Mouse (Mus musculus) thymus, postnatal 36 days (tissue): Measurements from ENCODE around the gene Gm20431.

Experiments used
- DNase-seq, 2 experiments: peaks; one replicate each; pipeline ENCODE4 v3.0.0; 2022; ENCODE audit warnings: mixed read lengths in 2 of 2

Gm20431 gene

GRCm38 (mm10) chr2:167597492-167598186 is 63.7 kb downstream of the Gm20431 start:
- DNase-seq = no peak

GRCm38 (mm10) chr2:167596726-167597491 is 64.4 kb downstream of the Gm20431 start:
- no peak for DNase-seq

- DNase-seq = no peak
These were observed 65.0 kb downstream of the Gm20431 start for GRCm38 (mm10) chr2:167596262-167596661.

DNA sequence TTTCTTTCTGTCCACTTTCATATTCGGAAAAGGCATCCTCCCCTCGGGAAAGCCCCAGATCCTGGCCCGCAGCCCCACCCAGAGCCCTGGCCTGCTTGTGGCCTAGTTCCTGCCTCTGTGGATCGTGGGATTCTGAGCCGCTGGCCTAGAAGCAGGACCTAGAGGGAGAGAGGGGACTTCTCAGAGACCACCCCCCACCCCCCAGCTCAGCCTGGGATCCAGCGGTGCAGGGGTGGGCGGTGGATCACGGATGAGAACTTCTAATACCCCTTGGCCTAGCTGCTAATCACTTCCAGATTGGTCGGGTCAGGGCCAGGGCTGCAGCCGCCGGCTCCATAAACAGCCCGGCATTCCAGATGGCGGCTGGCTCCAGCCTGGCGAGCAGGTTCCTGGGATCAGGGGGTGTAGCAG is 65.5 kb downstream of the Gm20431 start:
- DNase-seq = no peak

DNA sequence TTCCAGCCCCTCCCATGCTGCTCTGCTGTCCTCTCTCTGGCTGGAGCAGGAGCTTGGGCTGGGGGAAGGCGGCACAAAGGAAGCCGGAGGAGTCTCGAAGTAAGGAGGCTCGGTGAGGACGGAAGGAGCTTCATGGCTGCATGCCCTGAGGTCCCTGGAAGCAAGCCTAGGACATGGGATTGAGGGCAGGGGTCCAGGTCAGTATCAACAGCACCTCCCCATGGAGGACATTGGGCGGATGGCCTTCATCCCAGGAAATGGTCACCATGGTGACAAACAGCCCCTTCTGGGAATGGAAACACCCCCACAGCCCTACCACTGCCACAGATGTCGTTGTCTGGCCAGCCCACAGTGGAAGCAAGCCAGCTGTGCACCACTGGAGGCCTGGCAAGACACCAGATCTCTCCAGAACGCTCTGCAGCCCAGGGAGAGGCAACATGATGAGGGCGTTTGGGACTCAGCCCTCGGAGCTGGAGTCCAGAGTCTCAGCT is 66.8 kb downstream of the Gm20431 start:
- DNase-seq = no peak

DNA sequence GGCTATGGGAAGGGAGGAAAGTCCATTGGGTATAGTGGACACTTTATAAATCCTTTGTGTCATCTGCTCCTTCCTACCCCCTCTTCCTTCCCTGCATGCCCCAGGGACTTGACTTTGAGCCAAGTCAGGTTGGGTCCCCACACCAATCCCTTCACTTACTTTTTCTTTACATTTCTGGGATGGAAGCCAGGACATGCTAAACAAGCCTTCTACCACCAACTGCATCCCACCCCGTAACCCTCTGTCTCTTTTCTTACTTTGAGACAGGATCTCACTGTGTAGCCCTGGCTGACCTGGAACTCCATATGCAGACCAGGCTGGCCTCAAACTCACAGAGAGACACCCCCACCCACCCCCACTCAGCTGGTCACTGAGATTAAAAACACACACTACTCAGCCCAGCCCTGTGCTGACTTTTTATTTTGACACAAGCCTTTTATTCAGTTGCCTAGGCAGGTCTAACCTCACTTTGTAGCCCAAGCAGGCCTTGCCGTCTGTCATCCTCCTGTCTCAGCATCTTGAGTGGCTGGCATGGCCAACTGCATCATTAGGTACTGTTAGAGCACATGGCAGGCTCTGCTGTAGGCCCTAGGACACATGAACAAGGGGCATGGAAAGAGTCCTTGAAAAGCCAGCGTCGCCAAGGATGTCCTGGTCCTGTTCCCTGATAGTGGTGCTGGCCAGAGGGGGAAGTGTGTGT is 67.6 kb downstream of the Gm20431 start:
- DNase-seq = no peak

DNA sequence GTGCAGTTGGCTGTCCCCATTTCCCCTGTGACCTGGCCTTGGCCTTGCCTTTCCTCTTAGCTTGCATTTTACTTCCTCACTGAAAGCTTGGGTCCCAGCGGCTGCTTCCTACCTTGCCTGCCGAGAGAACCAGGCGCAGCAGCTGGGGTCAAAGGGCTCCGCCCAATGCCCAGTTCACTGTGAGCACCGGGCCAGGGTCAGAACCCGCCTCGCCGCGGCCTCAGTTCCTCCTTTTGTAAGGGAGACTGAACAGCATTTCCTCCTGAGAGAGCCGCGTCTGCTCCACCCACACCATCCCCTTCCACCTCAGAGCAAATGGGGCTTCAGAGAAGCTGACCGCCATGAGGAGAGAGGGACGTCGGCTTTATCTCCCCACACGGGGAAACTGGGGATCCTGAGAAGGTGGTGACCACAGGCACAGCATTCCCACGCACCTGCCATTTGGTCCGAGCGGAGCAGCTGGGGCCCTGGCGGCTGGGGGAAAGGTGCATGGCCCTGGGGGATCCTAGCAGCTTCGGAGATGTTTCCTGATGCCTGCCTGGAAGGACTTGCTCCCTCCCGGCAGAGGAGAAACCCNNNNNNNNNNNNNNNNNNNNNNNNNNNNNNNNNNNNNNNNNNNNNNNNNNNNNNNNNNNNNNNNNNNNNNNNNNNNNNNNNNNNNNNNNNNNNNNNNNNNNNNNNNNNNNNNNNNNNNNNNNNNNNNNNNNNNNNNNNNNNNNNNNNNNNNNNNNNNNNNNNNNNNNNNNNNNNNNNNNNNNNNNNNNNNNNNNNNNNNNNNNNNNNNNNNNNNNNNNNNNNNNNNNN is 72.3 kb downstream of the Gm20431 start:
- DNase-seq = peak; percentile 58 to 65

DNA sequence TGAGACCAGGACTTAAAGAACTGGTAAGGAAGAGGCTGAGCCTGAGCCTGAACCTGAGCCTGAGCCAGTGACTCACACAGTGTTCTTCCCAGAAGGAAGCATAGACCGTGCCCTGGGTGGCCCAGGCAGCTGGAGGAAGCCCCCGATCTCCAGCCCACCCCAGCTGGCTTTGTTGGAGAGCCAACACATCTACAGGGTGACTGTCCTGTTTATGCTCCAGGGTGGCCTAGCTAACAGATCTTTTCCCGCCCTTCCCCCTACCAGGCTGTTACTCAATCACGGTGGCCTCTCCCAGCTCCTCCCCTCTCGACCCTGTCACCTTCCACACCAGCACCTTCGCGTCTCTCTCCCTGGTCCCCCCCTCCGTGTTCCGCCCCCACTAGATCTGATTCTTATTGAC is 74.3 kb downstream of the Gm20431 start:
- DNase-seq = no peak

DNA sequence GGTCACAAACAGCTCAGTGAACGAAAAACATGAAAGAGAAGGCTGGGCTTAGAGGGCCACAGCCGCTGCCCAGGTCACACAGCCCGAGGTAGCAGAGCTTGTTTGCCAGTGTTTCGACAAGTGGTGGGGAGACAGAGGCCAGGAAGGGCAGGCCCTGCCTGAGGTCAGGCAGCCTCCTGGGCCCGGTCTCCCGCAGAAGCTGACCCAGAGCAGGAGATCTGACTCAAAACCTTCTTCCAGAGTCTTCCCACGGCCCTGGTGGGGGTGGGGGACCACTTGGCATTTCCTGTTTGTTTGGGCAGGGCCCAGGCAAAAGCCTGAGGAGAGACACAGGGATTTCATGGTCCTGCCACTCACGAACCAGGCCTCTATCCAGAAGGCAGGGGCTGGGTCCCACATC is 75.3 kb downstream of the Gm20431 start:
- DNase-seq = no peak

GRCm38 (mm10) chr2:167585273-167585672 is 76.0 kb downstream of the Gm20431 start:
- DNase-seq = no peak

DNA sequence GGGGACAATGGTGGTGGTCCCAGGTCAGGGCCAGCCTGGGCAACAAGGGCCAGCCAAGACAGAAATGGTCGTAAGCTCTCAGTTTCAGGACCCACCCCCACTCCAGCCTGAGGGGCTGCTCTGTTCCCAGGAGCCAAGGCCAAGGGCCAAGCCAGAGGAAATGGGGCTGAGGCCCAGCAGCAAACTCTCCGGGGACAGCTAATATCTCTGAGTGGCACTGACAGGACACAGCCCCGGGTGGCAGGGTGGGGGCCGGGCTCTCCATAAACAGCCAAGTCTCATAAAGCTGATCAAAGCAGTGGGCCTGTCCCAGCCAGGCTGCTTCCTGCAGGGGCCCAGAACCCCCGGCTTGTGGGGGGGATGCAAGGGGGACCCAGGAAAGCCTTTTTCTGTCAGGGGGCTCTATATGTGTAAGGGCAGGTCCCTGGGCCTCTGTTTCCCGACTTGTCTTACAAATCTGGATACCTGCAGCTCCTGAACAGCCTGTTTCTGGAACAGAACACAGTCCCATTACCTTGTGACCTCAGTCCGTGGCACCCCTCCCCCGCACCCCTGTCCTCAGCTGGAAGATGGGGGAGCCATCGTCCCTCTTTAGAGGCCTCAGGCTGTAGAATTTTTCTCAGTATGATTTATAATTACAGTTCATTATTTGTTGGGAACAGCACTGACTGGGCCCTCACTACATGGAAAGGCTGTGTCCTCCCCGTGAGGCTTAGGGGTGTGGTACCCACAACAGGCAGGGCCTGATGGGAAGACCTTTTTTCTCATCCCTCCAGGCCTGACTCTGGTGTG is 77.9 kb downstream of the Gm20431 start:
- DNase-seq = no peak

GRCm38 (mm10) chr2:167578521-167578920 is 82.8 kb downstream of the Gm20431 start:
- peak; percentile 59 to 80 for DNase-seq

GRCm38 (mm10) chr2:167577186-167577785 is 84.0 kb downstream of the Gm20431 start:
- no peak for DNase-seq

DNA sequence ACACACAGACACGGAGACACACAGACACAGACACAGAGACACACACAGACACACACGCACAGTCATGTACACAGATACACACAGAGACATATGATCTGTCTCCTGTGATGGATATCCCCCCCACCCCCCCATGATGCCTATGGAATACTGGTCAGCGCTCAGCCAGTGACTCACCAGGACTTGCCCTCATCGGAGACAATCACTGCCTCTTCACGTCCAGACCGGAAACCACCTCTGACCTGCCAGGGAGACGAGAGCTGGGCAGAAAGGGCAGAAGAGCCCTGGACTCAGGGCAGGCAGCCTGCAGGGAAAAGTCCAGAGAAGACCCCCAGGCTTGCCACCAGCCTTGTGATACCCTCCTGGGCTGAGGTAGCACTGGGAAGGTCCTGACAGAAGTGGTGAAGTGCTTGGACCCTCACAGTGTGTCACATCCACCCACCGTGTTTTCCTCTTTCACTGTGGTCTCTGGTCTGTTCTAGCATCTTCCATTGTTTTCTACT is 85.1 kb downstream of the Gm20431 start:
- no peak for DNase-seq

- DNase-seq = no peak
These were observed 85.7 kb downstream of the Gm20431 start for GRCm38 (mm10) chr2:167575581-167575980.

- DNase-seq = no peak
These were observed 86.5 kb downstream of the Gm20431 start for GRCm38 (mm10) chr2:167574814-167575213.

DNA sequence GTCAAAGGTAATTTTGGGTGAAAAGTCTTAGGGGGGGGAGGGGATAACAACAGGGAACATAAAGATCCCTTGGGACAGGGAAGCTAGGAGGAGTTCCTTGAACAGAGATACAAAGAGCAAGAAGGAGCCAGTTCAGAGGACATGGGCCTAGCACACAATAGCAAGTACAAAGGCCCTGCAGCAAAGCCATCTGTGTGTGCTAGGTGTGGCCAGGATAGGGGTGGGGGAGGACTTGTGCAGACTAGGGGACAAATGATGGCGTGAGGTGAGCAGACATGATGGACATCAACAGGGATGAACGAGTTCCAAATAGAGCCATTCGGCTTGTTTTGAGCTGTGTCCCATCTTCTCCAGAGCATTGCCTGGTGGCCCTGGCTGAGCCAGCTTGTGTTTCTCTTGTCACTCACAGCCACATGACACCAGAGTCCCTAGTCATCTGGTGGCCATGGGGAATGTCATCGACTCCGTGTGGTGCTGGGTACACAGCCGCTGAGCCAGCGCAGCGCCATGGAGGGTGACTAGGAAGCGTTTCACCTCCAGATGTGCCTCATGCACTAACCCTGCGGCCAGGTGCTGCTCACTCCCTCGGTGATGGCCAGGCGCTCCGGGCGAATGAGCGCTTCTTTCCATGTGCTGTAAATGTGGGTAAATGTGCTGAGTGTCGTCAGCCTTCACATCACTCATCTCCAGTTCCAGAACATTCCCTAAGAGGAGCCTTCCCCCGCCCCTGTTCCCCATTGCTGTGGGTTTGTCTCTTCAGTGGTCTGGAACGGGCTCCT is 89.7 kb downstream of the Gm20431 start:
- no peak for DNase-seq

- DNase-seq = no peak
These were observed 90.5 kb downstream of the Gm20431 start for GRCm38 (mm10) chr2:167570815-167571214.

DNA sequence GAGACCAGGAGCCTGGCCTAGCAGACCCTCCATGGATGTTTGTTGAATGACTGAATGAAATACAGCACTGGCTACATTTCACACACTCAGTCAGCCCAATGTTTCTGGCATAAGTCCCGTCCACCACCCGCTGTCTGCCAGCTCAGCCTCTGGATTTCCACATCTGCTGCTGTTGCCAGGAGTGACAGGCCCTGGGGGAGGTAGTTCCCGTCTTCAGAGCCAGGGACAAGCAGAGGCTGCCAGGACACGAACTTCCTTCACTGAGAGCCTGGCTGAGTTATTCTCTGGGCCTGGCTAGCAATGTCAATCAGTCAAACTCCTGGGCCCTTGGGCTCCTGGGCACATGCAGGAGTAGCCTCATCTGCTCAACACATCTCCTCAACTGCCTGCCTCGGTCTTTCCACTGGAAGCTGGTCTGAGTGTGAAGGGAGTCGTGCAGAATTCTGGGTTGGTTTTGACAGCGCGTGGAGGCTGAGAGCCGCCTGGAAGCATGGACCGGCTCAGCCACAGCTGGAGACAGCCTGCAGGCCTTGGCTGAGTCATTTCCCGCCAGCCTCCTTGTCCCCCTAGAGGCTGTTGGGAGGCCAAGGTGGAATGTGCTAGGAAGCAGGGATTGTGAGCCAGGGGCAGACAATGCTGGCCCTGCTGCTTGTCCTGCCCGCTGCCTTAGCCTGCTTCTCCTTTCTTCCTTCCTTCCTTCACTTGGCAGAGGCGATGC is 91.2 kb downstream of the Gm20431 start:
- DNase-seq = no peak

GRCm38 (mm10) chr2:167568112-167568511 is 93.2 kb downstream of the Gm20431 start:
- DNase-seq = no peak
